Comparison of ENCODE assay signal across 11 mouse cellular contexts in genomic region chr11:116437541-116437940, GRCm38 (mm10). TPM values are rescaled to one million over a fixed set of nuclear protein-coding genes. Genes with fewer than 3 reads are reported as not detected.
DNase-seq lines count a peak whose midpoint lies in the region; ATAC-seq and TF ChIP-seq lines count a peak whose summit lies in the region.
"Had no signal": no experiment of that assay in that cellular context is flagged by ENCODE, and none has a peak within 500 bp of the region (broad histone marks: within the 10 kb centered on the region; RNA-seq: fewer than 3 reads in every experiment).

No protein-coding gene starts in this region.

- peak overlapping the region; percentile 74 for H3K27ac ChIP-seq in heart, embryonic 11.5 days (ENCODE audit: low read depth, low read length)
- peak overlapping the region; percentile 34 for H3K27ac ChIP-seq in spleen, adult 2 months (ENCODE audit: insufficient read depth, low read length)
- H3K27ac ChIP-seq in limb, embryonic 14.5 days (replicated peaks; ENCODE audit: low read depth, low read length): no peak overlapping the region

- peak overlapping the region; percentile 83 for H3K4me2 ChIP-seq in heart, embryonic 11.5 days
- H3K4me2 ChIP-seq in limb, embryonic 14.5 days (replicated peaks; ENCODE audit: low read depth, low read length, severe bottlenecking): no peak overlapping the region

- no peak for DNase-seq in heart, adult 9 months (ENCODE audit: low spot score in 2 of 2)
- no peak for DNase-seq in spleen, adult 2 months (ENCODE audit: low read depth in 1 of 2, low spot score in 2 of 2)
- no peak for DNase-seq in spleen, postnatal 14 days (ENCODE audit: low spot score in 2 of 2)
- no peak for DNase-seq in limb, embryonic 14.5 days (ENCODE audit: low spot score)
- no peak for DNase-seq in ovary, postnatal 36 days (ENCODE audit: low spot score)
- no peak for DNase-seq in right cerebral cortex, adult 18-20 months
- DNase-seq: adrenal gland, postnatal 14 days; embryo, embryonic 11 days; lung, adult 18-20 months had no signal

- H3K4me3 ChIP-seq in heart, embryonic 11.5 days (ENCODE audit: low read depth, low read length): no peak overlapping the region
- H3K4me3 ChIP-seq in spleen, adult 2 months (ENCODE audit: extremely low read depth, insufficient read depth, insufficient read length): no peak overlapping the region
- no peak overlapping the region for H3K4me3 ChIP-seq in limb, embryonic 14.5 days (replicated peaks; ENCODE audit: low read length)

- TF ChIP-seq CTCF in spleen, adult 2 months (IDR thresholded peaks at IDR 0.05; ENCODE audit: extremely low read depth, insufficient read depth, insufficient read length, insufficient replicate concordance): no peak

- H3K4me1 ChIP-seq in heart, embryonic 11.5 days (ENCODE audit: control insufficient read depth, insufficient read depth, low read length): peaks cover 33% of the 10 kb centered on the region
- peaks cover 22% of the 10 kb centered on the region; the same call in 1 of the 2 replicates for H3K4me1 ChIP-seq in spleen, adult 2 months (ENCODE audit: control insufficient read depth, insufficient read depth, insufficient read length)
- H3K4me1 ChIP-seq in limb, embryonic 14.5 days (ENCODE audit: control insufficient read depth, insufficient read depth, low read length): peaks cover 18% of the 10 kb centered on the region

- no peaks in the 10 kb centered on the region for H3K9me3 ChIP-seq in heart, embryonic 11.5 days (replicated peaks; ENCODE audit: control insufficient read depth, low read length)
- no peaks in the 10 kb centered on the region for H3K9me3 ChIP-seq in limb, embryonic 14.5 days (ENCODE audit: control insufficient read depth, low read length)

- ATAC-seq in heart, embryonic 11.5 days (replicated peaks; ENCODE audit: insufficient number of reproducible peaks, low FRiP score, low TSS enrichment): no peak
- ATAC-seq in limb, embryonic 14.5 days (ENCODE audit: low FRiP score, low read depth): no peak
- ATAC-seq in inflammation-experienced regulatory T-cells, adult 6 months: no peak

- no peaks in the 10 kb centered on the region for H3K27me3 ChIP-seq in heart, embryonic 11.5 days (ENCODE audit: control insufficient read depth, insufficient read depth, low read length)
- no peaks in the 10 kb centered on the region for H3K27me3 ChIP-seq in spleen, adult 2 months (ENCODE audit: control insufficient read depth, insufficient read depth, low read length)
- H3K27me3 ChIP-seq in limb, embryonic 14.5 days (ENCODE audit: control insufficient read depth, insufficient read depth, low read length): no peaks in the 10 kb centered on the region

- no peak overlapping the region for H3K9ac ChIP-seq in heart, embryonic 11.5 days (ENCODE audit: low read depth, low read length)
- 0 out of 2 replicates have a peak overlapping the region, but pooled peaks have one; percentile 32 for H3K9ac ChIP-seq in limb, embryonic 14.5 days (ENCODE audit: low read depth, low read length, severe bottlenecking)

- 72% methylated on average over 11 of the region's 11 CpGs for WGBS in heart, embryonic 11.5 days (ENCODE audit: insufficient replicate concordance)
- 91% methylated on average over 11 of the region's 11 CpGs for WGBS in spleen, adult 2 months
- 78% methylated on average over 11 of the region's 11 CpGs for WGBS in limb, embryonic 14.5 days

- peaks cover 7% of the 10 kb centered on the region; the same call in 1 of the 2 replicates for H3K36me3 ChIP-seq in heart, embryonic 11.5 days (ENCODE audit: control insufficient read depth, insufficient read depth, low read length)
- H3K36me3 ChIP-seq in spleen, adult 2 months (ENCODE audit: control insufficient read depth, insufficient read depth, low read length): peaks cover 10% of the 10 kb centered on the region
- H3K36me3 ChIP-seq in limb, embryonic 14.5 days (ENCODE audit: control insufficient read depth, insufficient read depth, low read length): peaks cover 35% of the 10 kb centered on the region

- TF ChIP-seq POLR2A in spleen, adult 2 months (IDR thresholded peaks at IDR 0.05; ENCODE audit: low read depth, low read length): no peak
- TF ChIP-seq POLR2A in limb, embryonic 14.5 days (IDR thresholded peaks at IDR 0.05; ENCODE audit: borderline replicate concordance, extremely low read depth, insufficient read depth, insufficient read length): no peak

RNA-seq across cellular contexts. Expression of gene Ubald2, which starts 3.6 kb away (rescaled TPM):
- polyA plus RNA-seq in heart, embryonic 11.5 days (2014; fragmentation: Nextera tagmentation; extraction: Ambion mirVana): 60.6 and 68.3 TPM in 2 replicates
- 152 and 245 TPM in 2 replicates for polyA plus RNA-seq in spleen, adult 2 months (2012; rRNA removed)
- 131 and 148 TPM in 2 replicates for polyA plus RNA-seq in limb, embryonic 14.5 days (2012; rRNA removed)
- polyA plus RNA-seq in limb, embryonic 14.5 days (2014; fragmentation: Nextera tagmentation; extraction: Ambion mirVana): 46.2 and 48.6 TPM in 2 replicates
- 10 to 100 TPM; 10.4 to 14.6 (median 10.6) TPM for polyA plus RNA-seq in inflammation-experienced regulatory T-cells, adult 6 months (2017; shearing (Covaris generic))

RNA-seq across cellular contexts. Expression of gene Rnf157, which starts 24.7 kb away (rescaled TPM):
- polyA plus RNA-seq in heart, embryonic 11.5 days (2014; fragmentation: Nextera tagmentation; extraction: Ambion mirVana): 8.6 and 9.2 TPM in 2 replicates
- polyA plus RNA-seq in spleen, adult 2 months (2012; rRNA removed): 10.7 and 16.2 TPM in 2 replicates
- polyA plus RNA-seq in limb, embryonic 14.5 days (2012; rRNA removed): 20.1 and 23.2 TPM in 2 replicates
- 17.3 and 19.7 TPM in 2 replicates for polyA plus RNA-seq in limb, embryonic 14.5 days (2014; fragmentation: Nextera tagmentation; extraction: Ambion mirVana)
- polyA plus RNA-seq in inflammation-experienced regulatory T-cells, adult 6 months (2017; shearing (Covaris generic)): 10 to 100 TPM in 1 of 3 experiments, 1 to 10 TPM in 2; 3.0 to 15.1 (median 8.5) TPM

RNA-seq across cellular contexts. Expression of gene Qrich2, which starts 28.5 kb away (rescaled TPM):
- polyA plus RNA-seq in heart, embryonic 11.5 days (2014; fragmentation: Nextera tagmentation; extraction: Ambion mirVana): 0.31 TPM in 1 of 2 replicates, not detected in the other
- polyA plus RNA-seq in spleen, adult 2 months (2012; rRNA removed): 0.07 and 0.14 TPM in 2 replicates
- polyA plus RNA-seq in limb, embryonic 14.5 days (2012; rRNA removed): 0.09 and 0.33 TPM in 2 replicates
- 0.17 and 0.36 TPM in 2 replicates for polyA plus RNA-seq in limb, embryonic 14.5 days (2014; fragmentation: Nextera tagmentation; extraction: Ambion mirVana)
- polyA plus RNA-seq in inflammation-experienced regulatory T-cells, adult 6 months (2017; shearing (Covaris generic)): not detected

RNA-seq across cellular contexts. Expression of gene Prpsap1, which starts 56.5 kb away (rescaled TPM):
- polyA plus RNA-seq in heart, embryonic 11.5 days (2014; fragmentation: Nextera tagmentation; extraction: Ambion mirVana): 96.5 and 101 TPM in 2 replicates
- 62.1 and 95.5 TPM in 2 replicates for polyA plus RNA-seq in spleen, adult 2 months (2012; rRNA removed)
- polyA plus RNA-seq in limb, embryonic 14.5 days (2012; rRNA removed): 134 and 144 TPM in 2 replicates
- polyA plus RNA-seq in limb, embryonic 14.5 days (2014; fragmentation: Nextera tagmentation; extraction: Ambion mirVana): 148 and 157 TPM in 2 replicates
- 10 to 100 TPM; 23.4 to 58.2 (median 50.6) TPM for polyA plus RNA-seq in inflammation-experienced regulatory T-cells, adult 6 months (2017; shearing (Covaris generic))
